ENCODE assay signal across 8 mouse cellular contexts in genomic region chr16:4655764-4656570, GRCm38 (mm10). TPM values are rescaled to one million over a fixed set of nuclear protein-coding genes. Genes with fewer than 3 reads are reported as not detected.
DNase-seq lines count a peak whose midpoint lies in the region; ATAC-seq lines count a peak whose summit lies in the region.

No protein-coding gene starts in this region.

- 18% methylated on average over 11 of the region's 11 CpGs for WGBS in midbrain, embryonic 12.5 days

- no peak overlapping the region for H3K4me3 ChIP-seq in midbrain, embryonic 12.5 days

- H3K9me3 ChIP-seq in midbrain, embryonic 12.5 days = no peaks in the 10 kb centered on the region

- H3K27ac ChIP-seq in midbrain, embryonic 12.5 days (replicated peaks) = peak overlapping the region; percentile 60

- H3K9ac ChIP-seq in midbrain, embryonic 12.5 days (replicated peaks) = peak overlapping the region; percentile 15; the same call in 1 of the 2 replicates

- H3K36me3 ChIP-seq in midbrain, embryonic 12.5 days = peaks cover 17% of the 10 kb centered on the region

- ATAC-seq in common myeloid progenitor, adult 5-6 weeks (replicated peaks; ENCODE audit: low read depth, poor library complexity, severe bottlenecking) = peak; percentile 75
- peak; percentile 73; the same call in 1 of the 2 replicates for ATAC-seq in midbrain, embryonic 12.5 days (ENCODE audit: low FRiP score, low read depth)

- intact Hi-C loops in left cerebral cortex, postnatal 4 days (cut with DNase I) = no loop called here

- DNase-seq in left cerebral cortex, postnatal 4 days = peak; percentile 55
- DNase-seq in left cerebral cortex, adult 9 months (ENCODE audit: low spot score in 2 of 2) = no peak
- peak; percentile 50 for DNase-seq in heart, postnatal 4 days
- no peak for DNase-seq in neural tube, embryonic 10.5 days (ENCODE audit: extremely low spot score, low spot score)
- DNase-seq in frontal cortex, postnatal 25 days (ENCODE audit: low spot score in 2 of 2) = no peak
- no peak for DNase-seq in cerebellum, postnatal 4 days (ENCODE audit: low spot score in 2 of 2)

- no peak overlapping the region for H3K4me2 ChIP-seq in midbrain, embryonic 12.5 days (replicated peaks)

- peaks cover 34% of the 10 kb centered on the region for H3K4me1 ChIP-seq in midbrain, embryonic 12.5 days

- no peaks in the 10 kb centered on the region for H3K27me3 ChIP-seq in midbrain, embryonic 12.5 days

RNA-seq across cellular contexts. Expression of gene Dnaja3, which starts 16.2 kb away (rescaled TPM):
- 10 to 100 TPM; 40.0 to 40.2 TPM for total RNA-seq in left cerebral cortex, postnatal 4 days (2021)
- 55.8 and 68.1 TPM in 2 replicates for total RNA-seq in common myeloid progenitor, adult 5-6 weeks (2017)
- 10 to 100 TPM; 82.7 to 84.7 TPM for total RNA-seq in heart, postnatal 4 days (2021)
- polyA plus RNA-seq in midbrain, embryonic 12.5 days (2016; fragmentation: Nextera tagmentation; extraction: Ambion mirVana) = 55.9 and 58.5 TPM in 2 replicates

RNA-seq across cellular contexts. Expression of gene Vasn, which starts 16.2 kb away (rescaled TPM):
- total RNA-seq in left cerebral cortex, postnatal 4 days (2021) = 1 to 10 TPM; 2.6 to 3.2 TPM
- total RNA-seq in common myeloid progenitor, adult 5-6 weeks (2017) = 0.10 and 0.46 TPM in 2 replicates
- 10 to 100 TPM; 17.7 to 18.2 TPM for total RNA-seq in heart, postnatal 4 days (2021)
- 7.7 and 11.1 TPM in 2 replicates for polyA plus RNA-seq in midbrain, embryonic 12.5 days (2016; fragmentation: Nextera tagmentation; extraction: Ambion mirVana)

RNA-seq across cellular contexts. Expression of gene Coro7, which starts 23.6 kb away (rescaled TPM):
- 100 to 1,000 TPM in 1 of 2 experiments, 10 to 100 TPM in 1; 99.4 to 104 TPM for total RNA-seq in left cerebral cortex, postnatal 4 days (2021)
- total RNA-seq in common myeloid progenitor, adult 5-6 weeks (2017) = 22.7 and 35.4 TPM in 2 replicates
- total RNA-seq in heart, postnatal 4 days (2021) = 10 to 100 TPM; 24.1 to 26.5 TPM
- 21.7 and 22.6 TPM in 2 replicates for polyA plus RNA-seq in midbrain, embryonic 12.5 days (2016; fragmentation: Nextera tagmentation; extraction: Ambion mirVana)

RNA-seq across cellular contexts. Expression of gene Pam16, which starts 31.2 kb away (rescaled TPM):
- 10 to 100 TPM; 76.7 to 85.7 TPM for total RNA-seq in left cerebral cortex, postnatal 4 days (2021)
- 8.3 and 11.1 TPM in 2 replicates for total RNA-seq in common myeloid progenitor, adult 5-6 weeks (2017)
- total RNA-seq in heart, postnatal 4 days (2021) = 10 to 100 TPM; 89.5 to 92.6 TPM
- polyA plus RNA-seq in midbrain, embryonic 12.5 days (2016; fragmentation: Nextera tagmentation; extraction: Ambion mirVana) = 112 and 123 TPM in 2 replicates

Comparison
In these comparisons a context has a peak if more than half of its experiments do, and no peak if none do; other contexts are left out.
1. DNase-seq: peak in left cerebral cortex, postnatal 4 days (single experiment) and heart, postnatal 4 days (single experiment); none in left cerebral cortex, adult 9 months (0 of 2), neural tube, embryonic 10.5 days (single experiment), frontal cortex, postnatal 25 days (0 of 2) and cerebellum, postnatal 4 days (0 of 2).
2. RNA of gene Vasn, which starts 16.2 kb away (total RNA-seq): 17.7 to 18.2 TPM in heart, postnatal 4 days; 2.6 to 3.2 TPM in left cerebral cortex, postnatal 4 days and 0.10 to 0.46 TPM in common myeloid progenitor, adult 5-6 weeks; every median in the first group is over 4 times any median in the second.